Mouse (Mus musculus) testis, postnatal 14 days (tissue): Measurements from ENCODE around the gene Mapk12.

ENCODE experiments used
- DNase-seq: peaks from one replicate; pipeline ENCODE4 v3.0.0; 2021; ENCODE audit warnings: low spot score

Mapk12 gene

GRCm38 (mm10) chr15:89140659-89141252 is at the start of gene Mapk12:
Mapk12 (minus strand) TSS chr15:89140703.
- no peak for DNase-seq

DNA sequence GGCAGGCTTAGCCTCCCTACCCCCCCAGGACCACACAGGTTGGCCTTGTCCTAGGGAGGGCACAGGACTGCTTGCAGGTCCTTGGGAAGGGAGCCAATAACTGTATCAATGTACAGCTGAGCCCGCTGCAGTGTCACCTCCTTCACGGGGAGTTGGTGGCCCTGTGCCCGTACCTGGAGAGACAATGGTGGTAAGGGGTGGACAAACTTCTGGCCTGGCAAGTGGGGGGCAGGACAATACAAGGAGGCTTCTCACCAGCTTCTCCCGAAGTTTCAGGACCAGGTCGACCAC is 44.4 kb upstream of the Mapk12 start:
- DNase-seq = peak; percentile 63

DNA sequence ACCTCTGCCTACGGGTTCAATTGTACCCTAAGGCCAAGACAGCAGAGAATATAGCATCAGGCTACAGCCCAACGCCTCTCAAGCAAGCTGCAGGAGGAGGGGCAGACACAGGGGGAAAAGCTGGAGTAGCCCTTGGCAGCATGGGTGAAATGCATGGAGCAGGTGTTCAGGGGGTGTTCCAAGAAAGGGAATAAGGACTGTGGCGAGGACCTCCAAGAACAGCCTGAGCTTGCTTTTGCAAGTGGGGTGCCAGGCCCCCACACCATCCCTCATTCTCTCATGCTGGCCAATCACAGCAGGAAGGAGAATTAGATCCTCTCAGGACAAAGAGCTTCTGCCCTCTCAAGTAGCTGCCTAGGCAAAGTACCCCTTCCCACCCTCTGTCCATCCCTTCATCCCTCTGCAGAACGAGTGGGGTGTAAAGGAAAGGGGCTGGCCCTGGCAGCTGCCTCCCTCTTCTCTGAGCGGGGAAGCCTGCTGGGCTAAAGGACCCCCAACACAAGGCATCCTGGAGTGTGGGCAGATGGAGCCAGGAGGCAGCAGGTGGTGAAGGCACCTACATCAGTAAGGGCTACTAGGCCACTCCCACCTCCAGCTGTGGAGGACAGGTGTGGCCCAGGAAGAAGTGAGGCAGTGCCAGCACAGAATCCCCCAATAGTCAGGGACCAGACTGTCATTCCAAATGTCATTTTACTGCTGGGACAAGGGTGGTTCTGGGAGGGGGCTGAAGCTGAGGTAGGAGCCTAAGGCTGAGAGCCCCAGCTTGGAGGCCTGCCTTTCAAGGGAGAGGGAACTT is 43.8 kb upstream of the Mapk12 start:
- DNase-seq = no peak

GRCm38 (mm10) chr15:89182842-89183241 is 42.3 kb upstream of the Mapk12 start:
- DNase-seq = no peak

DNA sequence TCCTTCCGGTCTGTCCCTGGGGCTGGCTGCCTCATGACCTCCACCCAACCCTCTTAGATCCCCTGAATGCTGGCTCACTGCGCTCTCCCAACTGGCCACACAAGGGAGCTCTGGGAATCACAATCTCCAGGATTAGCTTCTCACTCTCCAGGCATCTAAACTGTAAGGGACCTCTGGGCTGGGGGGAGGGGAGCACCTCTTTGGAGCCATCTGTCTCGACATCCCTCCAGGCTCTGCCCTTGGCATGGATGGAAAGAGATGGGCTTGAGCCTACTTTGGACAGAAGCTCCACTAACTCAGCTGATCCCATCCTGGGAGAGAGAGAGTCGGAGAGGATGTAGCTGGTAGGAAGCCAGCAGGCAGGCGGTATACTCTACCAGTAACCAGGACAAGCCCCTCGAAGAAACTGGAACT is 41.8 kb upstream of the Mapk12 start:
- DNase-seq = no peak

- DNase-seq = no peak
These were observed 41.2 kb upstream of the Mapk12 start for GRCm38 (mm10) chr15:89181561-89182270.

GRCm38 (mm10) chr15:89180571-89181229 is 40.2 kb upstream of the Mapk12 start, which contains the start of gene Plxnb2:
Plxnb2 (minus strand) TSS chr15:89180788.
- DNase-seq = peak; percentile 73

DNA sequence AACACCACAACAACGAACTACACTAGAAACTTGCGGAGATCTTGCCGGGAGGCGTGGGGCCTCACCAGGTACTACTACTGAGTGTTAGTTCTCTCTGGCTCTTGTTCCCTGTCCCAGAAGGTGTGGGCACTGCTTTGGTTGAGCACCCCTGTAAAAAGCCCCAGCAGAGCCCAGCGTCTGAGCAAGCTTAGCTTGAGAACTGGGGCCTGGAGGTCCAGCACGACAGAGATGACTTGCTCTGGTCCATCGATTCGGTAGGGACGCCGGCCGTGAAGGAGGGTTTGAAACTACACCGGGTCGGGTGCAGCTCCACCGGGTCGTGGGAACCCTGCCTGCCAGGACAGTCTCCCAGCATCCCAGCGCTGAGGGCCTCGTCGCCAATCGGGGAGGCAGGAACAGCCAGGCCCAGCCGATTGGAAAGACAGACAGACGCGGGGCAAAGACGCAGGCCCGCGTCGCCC is 39.6 kb upstream of the Mapk12 start:
- no peak for DNase-seq

GRCm38 (mm10) chr15:89179630-89179964 is 39.1 kb upstream of the Mapk12 start:
- DNase-seq = no peak

- peak; percentile 76 for DNase-seq
These were observed 38.6 kb upstream of the Mapk12 start for GRCm38 (mm10) chr15:89178954-89179629.

DNA sequence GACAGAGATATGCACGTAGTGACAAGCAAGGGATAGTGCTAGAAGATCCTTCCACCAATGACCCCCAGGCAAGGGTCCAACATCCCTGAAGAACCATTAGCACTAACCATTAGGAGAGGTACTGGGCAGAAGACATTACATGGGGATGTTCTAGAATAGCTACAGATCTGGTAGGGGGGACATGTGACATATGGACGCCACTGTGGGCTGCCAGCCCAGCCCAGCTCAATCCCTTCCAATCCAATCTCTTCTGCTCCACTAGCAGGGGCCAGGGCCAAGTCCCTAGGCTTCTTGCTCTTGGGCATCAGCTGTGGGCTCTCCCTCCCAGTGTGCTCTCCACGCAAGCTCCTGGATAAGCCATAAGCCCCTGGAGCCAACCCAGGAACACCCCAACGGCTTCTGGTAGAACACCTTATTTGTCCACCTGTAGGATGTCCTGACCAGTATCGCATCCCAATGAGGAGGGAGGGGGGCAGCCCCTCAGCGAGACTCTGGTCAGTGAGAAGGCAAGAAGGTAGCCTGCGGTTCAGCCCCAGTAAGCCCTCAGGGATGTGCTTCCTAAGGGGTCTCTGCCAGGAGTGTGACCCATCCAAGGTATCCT is 37.9 kb upstream of the Mapk12 start:
- no peak for DNase-seq

DNA sequence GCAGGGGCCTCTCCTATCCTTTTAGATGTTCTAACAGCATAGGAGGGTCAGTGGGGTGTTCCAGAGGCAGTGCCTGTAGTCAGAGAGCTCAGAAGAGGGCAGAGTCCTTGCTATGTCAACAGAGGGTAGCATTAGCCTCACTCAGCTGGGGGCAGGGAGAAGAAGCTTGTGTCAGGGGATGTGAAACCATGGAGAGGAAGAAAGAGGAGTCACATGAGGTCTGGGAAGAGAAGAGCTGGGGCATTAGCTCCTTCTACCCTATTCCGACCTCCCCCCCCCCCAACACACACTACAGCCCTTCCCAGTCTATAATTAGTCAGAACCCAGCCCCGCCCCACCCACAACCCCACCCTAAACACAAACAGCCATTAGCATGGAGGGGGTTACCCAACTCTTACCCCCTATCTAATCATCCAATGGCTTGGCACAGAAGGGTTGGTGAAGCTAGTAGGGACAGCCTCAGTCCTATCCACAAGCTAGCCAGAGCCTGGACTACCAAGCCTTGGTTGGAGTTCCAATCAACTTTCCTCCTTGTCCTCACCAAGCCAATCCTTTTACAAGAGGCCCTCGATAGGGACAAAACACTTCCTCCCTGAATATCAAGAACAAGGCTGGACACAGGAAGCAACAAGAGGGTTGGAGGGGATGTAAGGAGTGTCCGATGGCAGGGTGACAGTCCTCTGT is 37.2 kb upstream of the Mapk12 start:
- DNase-seq = no peak

- no peak for DNase-seq
These were observed 36.6 kb upstream of the Mapk12 start for GRCm38 (mm10) chr15:89177121-89177520.

DNA sequence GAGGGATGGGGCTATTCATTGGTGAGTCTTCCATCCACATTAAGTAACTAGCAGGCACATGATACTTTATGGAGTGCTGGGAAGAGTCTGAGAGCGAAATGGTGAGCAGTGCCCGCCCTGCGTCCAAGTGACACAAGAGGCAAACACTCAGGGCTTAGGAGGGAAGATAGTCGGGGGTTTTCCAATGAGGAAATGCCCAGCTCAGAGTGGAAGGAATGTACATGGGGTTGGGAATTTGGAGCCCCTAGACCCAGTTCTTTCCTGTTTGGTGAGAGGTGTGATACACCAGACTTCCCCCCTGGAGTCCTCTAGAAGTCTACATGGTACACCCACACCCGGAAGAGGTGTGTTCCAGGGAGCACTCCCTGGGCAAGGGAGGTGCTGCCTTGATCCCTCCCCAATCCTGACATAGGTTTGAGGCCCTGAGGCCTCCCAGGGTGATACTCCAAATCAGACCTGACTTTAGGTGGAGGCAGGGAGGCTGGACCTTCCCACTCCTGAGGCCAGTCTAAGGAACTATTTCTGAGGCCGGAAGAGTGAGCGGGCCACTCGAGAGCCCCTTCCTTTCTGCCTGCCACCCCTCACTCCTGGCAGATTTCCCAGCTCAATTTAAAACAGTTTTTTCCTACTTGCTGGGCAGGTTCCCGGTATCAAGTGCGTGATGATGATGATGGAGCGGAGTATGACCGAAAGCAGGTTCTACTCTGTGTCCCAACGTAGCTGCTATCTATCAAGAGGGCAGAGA is 35.1 kb upstream of the Mapk12 start:
- DNase-seq = no peak

GRCm38 (mm10) chr15:89174889-89175339 is 34.4 kb upstream of the Mapk12 start:
- DNase-seq = no peak

- DNase-seq = peak; percentile 41
These were observed 33.4 kb upstream of the Mapk12 start for GRCm38 (mm10) chr15:89173906-89174214.

GRCm38 (mm10) chr15:89173024-89173905 is 32.8 kb upstream of the Mapk12 start:
- DNase-seq = no peak

DNA sequence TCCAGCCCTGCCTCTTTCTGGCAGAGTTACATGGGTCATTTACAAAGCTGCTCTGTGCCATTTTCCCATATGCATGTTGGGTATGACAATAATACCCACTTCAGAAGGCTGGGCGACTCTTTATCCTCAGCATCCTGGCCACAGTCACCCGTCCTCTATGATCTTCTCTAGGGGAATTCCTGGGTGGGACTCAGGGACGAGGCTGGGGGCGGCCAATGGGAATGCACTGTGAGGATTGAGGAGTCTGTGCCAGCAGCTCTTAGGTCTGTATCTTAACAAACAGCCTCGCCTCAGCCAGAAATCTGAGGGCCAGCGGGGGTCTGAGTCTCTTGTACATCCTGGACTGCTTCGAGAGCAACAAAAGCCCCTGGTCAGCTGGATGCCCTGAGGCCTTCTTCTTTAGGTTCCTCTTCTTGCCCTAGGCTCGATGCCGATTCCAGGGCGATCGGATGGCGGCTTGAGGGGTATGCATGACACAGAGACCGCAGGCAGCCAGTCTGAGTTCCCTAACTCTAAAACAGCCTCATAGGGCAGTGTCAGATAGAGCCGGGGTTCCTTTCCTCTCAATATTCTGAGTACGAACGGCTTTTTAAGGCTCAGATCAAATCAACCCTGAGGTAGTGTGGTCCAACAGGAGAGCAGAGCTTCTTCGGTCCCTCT is 31.9 kb upstream of the Mapk12 start:
- no peak for DNase-seq

- no peak for DNase-seq
These were observed 31.1 kb upstream of the Mapk12 start for GRCm38 (mm10) chr15:89171526-89172051.
